Mouse (Mus musculus) cerebellum, adult 11 months (tissue): ENCODE data around the gene Gsx1.

Source experiments
- DNase-seq: peaks from one replicate; pipeline ENCODE4 v3.0.0; 2022

Gene Gsx1

GRCm38 (mm10) chr5:147188571-147188975 is at the start of gene Gsx1:
Gene Gsx1, plus strand, starts transcription at chr5:147188696.
- DNase-seq: peak; percentile 31

DNA sequence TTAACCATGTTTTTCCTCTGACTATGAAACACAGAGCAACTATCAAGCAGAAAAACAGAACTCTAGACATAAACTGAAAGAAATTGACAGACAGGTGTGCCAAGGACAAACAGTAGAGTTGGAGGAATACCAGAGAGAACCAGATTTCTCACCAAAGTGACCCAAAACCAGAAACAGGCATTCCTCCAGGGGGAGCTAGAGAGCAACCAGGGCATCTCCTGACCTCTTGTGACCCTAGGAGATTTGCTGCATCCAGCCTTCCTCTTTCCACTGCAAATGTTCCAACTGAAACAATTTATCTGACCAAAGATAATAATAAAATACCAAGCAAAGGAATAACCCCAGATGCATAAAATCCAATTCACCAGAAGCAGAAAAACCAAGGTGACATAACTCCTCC is 41.2 kb upstream of the Gsx1 start:
- no peak for DNase-seq

GRCm38 (mm10) chr5:147154806-147155371 is 33.6 kb upstream of the Gsx1 start:
- DNase-seq: no peak

DNA sequence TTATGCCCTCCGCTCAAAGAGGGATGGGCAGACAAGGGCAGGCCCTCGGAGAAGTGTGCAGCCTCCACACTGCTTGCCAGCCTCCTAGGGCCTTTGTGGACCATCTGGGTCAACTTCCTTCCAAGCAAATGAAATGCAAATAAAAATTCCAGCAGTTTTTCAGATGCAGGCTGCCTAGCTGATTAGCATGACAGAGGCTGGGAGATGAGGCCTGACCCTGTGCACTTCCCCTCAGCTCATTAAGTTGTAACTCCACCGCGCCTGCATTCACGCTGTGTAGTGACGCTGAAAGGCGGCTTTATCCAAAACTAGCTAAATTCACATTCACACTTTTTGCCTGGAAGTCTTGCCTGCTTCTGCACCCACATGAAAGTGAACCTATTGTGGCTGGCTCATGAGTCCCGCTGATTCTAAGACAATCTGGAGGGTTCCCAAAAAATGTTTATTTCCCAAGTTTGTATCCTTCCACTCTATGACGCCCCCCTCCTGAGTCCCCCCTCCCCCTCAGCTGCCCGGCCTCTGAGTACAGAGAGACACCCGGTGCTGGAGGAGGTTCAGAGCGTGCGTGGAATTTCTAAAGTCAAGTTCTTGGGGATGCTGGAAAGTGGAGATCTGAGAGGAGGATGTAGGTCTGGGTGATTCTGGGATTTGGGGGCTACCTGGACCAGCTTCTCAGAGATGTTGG is 32.9 kb upstream of the Gsx1 start:
- no peak for DNase-seq

DNA sequence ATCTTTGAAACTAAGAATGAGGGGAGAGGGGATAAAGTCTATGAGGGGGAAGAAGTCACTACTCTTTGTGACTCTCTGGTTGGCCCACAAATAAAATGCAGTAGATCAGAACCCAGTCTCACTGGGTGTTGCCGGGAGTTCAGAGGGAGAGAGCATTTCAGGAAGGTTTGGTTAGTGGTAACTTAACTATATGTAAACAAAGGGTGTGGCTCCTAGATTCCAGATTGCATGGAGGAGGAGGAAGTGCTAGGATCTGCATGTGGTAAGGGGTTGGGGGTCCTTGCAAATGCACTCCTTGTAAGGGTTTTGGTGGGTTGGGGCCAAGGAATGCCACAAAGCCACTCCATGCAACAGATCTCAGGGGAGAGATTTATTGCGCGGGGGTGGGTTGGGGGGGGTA is 32.1 kb upstream of the Gsx1 start:
- no peak for DNase-seq

DNA sequence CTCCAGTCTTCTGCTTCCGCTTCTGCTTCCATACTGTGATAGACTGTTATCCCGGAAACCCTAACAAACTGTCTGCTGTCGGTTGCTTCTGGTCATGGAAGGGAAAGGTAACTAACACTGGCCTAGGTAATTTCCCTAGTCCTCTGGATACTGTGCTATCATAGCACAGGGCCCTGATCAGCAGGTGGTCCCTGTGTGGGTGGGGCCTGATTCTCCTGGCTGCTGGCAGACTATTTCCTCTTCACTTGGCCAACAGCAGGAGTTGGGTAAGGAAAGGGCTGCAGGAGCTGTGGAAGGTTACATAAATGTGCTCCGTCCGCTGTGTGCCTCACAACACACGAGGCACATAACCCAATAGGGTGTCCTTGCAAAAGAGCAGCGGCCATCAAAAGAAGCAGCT is 31.1 kb upstream of the Gsx1 start:
- DNase-seq: no peak

DNA sequence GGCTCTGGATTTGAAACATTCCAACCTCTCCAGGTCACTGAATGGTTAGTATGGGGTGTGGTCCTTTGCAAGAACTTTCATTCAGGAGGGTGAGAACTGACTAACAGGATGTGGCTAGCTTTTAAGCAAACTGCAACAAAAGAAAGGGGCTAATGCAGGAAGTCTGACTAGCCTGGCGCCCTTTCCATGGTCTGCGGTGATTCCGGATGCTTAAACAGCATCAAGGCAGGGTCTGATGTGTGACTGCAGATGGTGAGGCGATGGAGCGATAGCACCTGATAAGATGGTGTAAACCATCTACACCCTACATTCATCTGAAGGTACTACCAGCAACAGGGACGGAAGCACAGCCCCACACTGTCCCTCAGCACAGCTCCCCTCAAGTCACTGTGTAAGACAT is 29.2 kb upstream of the Gsx1 start:
- no peak for DNase-seq

DNA sequence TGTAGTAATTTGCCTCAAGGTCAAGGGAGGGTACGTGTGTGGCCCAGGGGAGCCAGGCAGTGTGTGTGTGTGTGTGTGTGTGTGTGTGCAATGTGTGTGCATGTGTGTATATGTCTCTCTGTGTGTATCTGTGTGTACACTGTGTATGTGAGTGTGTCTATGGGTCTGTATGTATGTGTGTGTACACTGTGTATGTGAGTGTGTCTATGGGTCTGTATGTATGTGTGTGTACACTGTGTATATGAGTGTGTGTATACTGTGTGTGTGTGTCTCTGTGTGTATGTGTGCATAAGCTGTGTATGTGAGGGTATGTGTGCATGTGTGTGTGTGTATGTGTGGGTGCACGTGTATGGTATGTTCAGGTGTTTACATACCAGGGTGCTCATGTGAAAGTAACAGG is 28.7 kb upstream of the Gsx1 start:
- DNase-seq: no peak

- DNase-seq: no peak
Measured at GRCm38 (mm10) chr5:147165060-147165459, 23.4 kb upstream of the Gsx1 start.

DNA sequence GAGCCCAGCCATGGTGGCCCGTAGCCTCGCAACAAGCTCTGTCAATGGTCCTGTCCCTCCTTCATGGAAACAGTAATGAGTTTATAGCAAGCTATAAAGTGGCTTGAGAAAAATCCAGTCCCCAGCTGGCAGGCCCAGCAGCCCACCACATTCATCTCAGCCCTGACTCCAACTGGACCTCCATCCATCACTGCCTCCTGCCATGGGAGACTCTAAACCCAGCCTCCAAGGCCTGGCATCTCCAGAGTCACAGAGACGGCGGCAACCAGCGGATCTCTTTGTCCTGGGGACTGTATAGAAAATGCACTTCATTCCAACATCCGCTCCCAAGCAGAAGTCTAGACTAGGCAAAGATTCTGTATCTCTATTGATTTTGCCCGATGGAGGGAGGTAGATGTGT is 18.4 kb upstream of the Gsx1 start:
- no peak for DNase-seq

DNA sequence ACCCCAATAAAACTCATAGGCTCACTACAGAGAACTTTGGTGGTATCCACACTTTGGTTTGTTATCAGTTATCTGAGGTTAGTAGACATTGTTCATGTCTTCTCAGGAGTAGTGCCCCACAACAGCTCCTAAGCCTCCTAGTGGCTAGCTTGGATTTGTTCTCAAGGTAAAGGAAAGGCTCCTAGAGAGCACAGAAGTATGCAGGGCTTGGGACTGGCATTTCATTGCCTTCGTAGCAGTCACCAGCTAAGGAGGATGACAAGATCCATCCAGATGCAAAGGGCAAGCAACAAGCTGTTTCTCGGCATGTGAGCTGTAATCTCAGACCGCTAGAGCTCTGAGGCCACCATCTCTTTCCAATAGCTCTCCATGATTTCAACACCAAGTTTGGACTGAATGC is 14.4 kb upstream of the Gsx1 start:
- DNase-seq: no peak

GRCm38 (mm10) chr5:147185174-147185915 is 3.2 kb upstream of the Gsx1 start:
- no peak for DNase-seq

GRCm38 (mm10) chr5:147186001-147186431 is 2.5 kb upstream of the Gsx1 start:
- DNase-seq: no peak

- no peak for DNase-seq
Measured at GRCm38 (mm10) chr5:147186781-147187551, 1.5 kb upstream of the Gsx1 start.

GRCm38 (mm10) chr5:147187552-147188170 is 835 bp upstream of the Gsx1 start:
- DNase-seq: no peak

DNA sequence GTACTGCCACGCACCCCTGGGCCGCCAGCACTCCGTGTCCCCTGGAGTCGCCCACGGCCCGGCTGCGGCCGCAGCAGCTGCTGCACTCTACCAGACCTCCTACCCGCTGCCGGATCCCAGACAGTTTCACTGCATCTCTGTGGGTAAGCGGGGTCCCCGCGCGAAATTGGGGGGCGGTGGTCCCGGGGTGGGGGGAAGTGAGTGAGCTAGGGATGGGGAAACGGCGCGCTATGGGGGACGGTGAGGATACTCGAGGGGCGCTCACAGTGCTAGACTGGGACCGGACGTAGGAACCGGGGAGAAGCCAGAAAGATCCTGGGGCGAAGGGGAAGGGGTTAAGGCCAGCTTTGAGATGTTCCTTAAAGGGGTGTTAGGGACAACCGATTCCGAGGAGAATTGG is 660 bp downstream of the Gsx1 start:
- DNase-seq: no peak

DNA sequence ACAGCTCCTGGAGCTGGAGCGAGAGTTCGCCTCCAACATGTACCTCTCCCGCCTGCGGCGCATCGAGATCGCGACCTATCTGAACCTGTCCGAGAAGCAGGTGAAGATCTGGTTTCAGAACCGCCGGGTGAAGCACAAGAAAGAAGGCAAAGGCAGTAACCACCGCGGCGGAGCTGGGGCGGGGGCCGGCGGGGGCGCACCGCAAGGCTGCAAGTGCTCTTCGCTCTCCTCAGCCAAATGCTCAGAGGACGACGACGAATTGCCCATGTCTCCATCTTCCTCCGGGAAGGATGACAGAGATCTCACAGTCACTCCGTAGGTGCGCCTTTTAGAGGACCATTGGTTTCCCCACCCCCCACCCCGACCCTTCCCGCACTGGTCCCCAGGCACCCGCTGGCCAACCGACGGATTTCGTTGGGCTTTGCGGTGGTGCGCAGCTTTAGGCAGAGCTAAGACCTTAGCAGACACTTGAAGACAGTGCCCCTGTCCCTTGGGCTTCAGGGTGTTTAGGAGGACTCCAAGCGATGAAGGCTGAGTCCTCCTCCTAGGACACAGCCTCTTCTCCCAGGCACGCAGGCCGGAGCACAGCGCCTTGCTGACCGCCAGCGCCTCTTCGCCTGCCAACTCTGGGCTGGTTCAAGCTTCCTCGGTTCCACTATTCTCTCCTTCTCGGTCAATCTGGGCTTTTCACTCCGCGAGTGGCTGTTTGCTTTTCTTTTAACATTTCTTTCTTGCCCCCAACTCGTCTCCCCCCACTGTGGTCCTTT is 1.5 kb downstream of the Gsx1 start:
- DNase-seq: no peak

- no peak for DNase-seq
Measured at GRCm38 (mm10) chr5:147190885-147191284, 2.4 kb downstream of the Gsx1 start.

DNA sequence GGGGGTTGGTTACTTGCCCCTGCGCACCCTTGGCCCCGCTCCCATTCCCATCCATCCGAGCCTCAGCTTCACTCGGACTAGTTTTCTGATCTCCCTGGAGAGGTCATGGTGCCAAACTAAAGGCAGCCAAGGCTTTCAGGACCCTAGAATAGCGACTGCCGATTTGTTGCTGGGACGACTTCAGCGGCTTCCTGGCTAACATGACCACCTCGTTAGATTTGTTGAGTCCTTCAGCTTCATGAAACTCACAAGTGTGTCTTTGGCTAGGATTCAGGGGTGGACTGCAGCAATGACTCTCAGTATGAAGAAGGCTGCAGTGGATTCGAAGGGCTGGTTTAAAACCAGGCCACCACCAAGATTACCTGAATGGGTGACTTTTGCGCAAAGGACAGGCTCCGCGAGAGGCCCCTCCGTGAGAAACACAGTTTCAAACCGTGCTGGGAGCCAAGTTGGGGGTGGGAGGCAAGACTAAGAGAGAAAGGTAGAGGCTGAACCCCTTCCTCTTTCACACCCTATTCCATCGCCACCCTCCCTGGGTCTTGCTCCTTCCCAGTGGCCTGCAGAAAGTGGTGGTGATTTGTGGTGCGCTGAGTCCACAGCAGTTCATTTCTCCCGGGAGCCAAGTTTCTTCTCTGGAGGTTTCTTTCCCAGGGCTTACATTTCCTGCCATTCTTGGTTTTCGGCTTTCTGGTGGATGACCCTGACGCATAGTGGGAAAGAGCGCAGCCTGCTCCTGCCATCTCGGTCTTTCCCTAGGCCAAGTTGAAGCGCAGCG is 3.5 kb downstream of the Gsx1 start:
- DNase-seq: no peak

DNA sequence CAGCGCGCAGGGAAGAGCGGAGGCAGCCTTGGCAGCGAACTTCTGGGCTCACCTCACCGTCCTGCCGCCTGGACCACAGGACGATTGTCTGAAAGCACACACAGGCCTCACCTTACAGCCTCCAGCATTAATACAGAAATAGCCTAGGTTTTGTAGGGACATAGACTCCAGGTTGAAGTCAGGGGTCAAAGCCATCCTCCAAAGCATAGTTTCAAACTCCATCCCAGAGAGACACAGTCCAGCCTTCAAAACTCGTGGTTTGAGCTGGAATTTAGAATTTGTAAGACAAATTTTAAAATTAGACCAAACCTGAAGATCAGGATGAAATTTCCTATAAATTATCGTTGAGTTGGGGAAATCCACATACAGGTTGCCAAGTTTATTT is 4.1 kb downstream of the Gsx1 start:
- DNase-seq: no peak

DNA sequence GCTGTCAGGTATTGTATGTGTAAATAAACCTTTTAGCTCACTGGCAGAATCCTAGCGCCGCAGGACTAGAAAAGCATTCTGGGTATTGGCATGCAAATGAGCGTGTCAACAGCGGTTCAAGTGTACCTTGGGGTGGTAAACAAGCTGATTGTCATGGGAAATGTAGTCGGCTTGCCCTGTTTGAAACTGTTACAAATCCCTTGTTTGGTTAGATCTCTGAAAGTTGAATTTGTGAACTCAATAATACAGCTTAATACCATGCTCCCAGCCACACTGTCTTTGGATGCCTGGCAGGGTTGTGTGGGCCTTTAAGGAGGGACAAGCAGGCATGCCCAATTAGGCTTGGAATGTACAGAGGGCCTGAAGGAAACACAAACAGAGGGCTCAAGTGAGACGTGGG is 16.4 kb downstream of the Gsx1 start:
- no peak for DNase-seq

DNA sequence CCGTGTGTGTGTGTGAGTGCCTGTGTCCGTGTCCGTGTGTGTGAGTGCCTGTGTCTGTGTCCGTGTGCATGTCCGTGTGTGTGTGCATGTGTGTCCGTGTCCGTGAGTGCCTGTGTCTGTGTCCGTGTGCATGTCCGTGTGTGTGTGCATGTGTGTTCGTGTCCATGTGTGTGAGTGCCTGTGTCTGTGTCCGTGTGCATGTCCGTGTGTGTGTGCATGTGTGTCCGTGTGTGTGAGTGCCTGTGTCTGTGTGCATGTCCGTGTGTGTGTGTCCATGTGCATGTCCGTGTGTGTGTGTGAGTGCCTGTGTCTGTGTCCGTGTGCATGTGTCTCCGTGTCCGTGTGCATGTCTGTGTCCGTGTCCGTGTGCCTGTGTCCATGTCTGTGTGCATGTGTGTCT is 19.4 kb downstream of the Gsx1 start:
- no peak for DNase-seq
